Mouse (Mus musculus) megakaryocyte-erythroid progenitor cell, adult 5-6 weeks (primary cell): Measurements from ENCODE around the gene A630023A22Rik. TPM values are rescaled to one million over a fixed set of nuclear protein-coding genes. Genes with fewer than 3 reads are reported as not detected.

ENCODE experiments used
- total RNA-seq, 2 experiments: library from RNA; stranded (forward) in 1 of 2; stranded (reverse) in 1 of 2; fragments of 200-1000, 215-1000 nt in 1 of 2; fragments of >200 nt in 1 of 2; fragmentation: Nextera tagmentation in 1 of 2; gene quantifications; 2 replicates each; pipeline ENCODE4 v1.2.3; 2014 to 2017

The A630023A22Rik gene
- total RNA-seq, 2 experiments from 2014 or later = not detected

Other genes with a start within 250 kb of the A630023A22Rik start
- not detected in 2 replicates for gene Gdf10, start 179.2 kb downstream of the A630023A22Rik start, total RNA-seq (2014; fragmentation: Nextera tagmentation)
- gene Gdf10, start 179.2 kb downstream of the A630023A22Rik start, total RNA-seq (2017) = not detected in 2 replicates
- gene Gdf2, start 161.7 kb downstream of the A630023A22Rik start, total RNA-seq (2014; fragmentation: Nextera tagmentation) = not detected in 2 replicates
- gene Gdf2, start 161.7 kb downstream of the A630023A22Rik start, total RNA-seq (2017) = not detected in 2 replicates
- gene Rbp3, start 148.8 kb downstream of the A630023A22Rik start, total RNA-seq (2014; fragmentation: Nextera tagmentation) = not detected in 2 replicates
- gene Rbp3, start 148.8 kb downstream of the A630023A22Rik start, total RNA-seq (2017) = not detected in 2 replicates
- 0.10 TPM in 1 of 2 replicates, not detected in the other for gene Zfp488, start 124.0 kb downstream of the A630023A22Rik start, total RNA-seq (2014; fragmentation: Nextera tagmentation)
- gene Zfp488, start 124.0 kb downstream of the A630023A22Rik start, total RNA-seq (2017) = 0.19 TPM in 1 of 2 replicates, not detected in the other
- gene Gm30083, start 87.6 kb downstream of the A630023A22Rik start, total RNA-seq (2014; fragmentation: Nextera tagmentation) = not detected in 2 replicates
- not detected in 2 replicates for gene Gm30083, start 87.6 kb downstream of the A630023A22Rik start, total RNA-seq (2017)
- gene Gm5460, start 86.0 kb downstream of the A630023A22Rik start, total RNA-seq (2014; fragmentation: Nextera tagmentation) = not detected in 2 replicates
- gene Gm5460, start 86.0 kb downstream of the A630023A22Rik start, total RNA-seq (2017) = not detected in 2 replicates
- gene Antxrl, start 50.0 kb downstream of the A630023A22Rik start, total RNA-seq (2014; fragmentation: Nextera tagmentation) = not detected in 2 replicates
- gene Antxrl, start 50.0 kb downstream of the A630023A22Rik start, total RNA-seq (2017) = not detected in 2 replicates
- gene Anxa8, start 16.8 kb downstream of the A630023A22Rik start, total RNA-seq (2014; fragmentation: Nextera tagmentation) = not detected in 2 replicates
- not detected in 2 replicates for gene Anxa8, start 16.8 kb downstream of the A630023A22Rik start, total RNA-seq (2017)
- not detected in 2 replicates for gene Npy4r, start 49.7 kb upstream of the A630023A22Rik start, total RNA-seq (2014; fragmentation: Nextera tagmentation)
- gene Npy4r, start 49.7 kb upstream of the A630023A22Rik start, total RNA-seq (2017) = not detected in 2 replicates
- not detected in 2 replicates for gene Gprin2, start 98.9 kb upstream of the A630023A22Rik start, total RNA-seq (2014; fragmentation: Nextera tagmentation)
- not detected in 2 replicates for gene Gprin2, start 98.9 kb upstream of the A630023A22Rik start, total RNA-seq (2017)
- gene Syt15, start 116.8 kb upstream of the A630023A22Rik start, total RNA-seq (2014; fragmentation: Nextera tagmentation) = not detected in 2 replicates
- not detected in 2 replicates for gene Syt15, start 116.8 kb upstream of the A630023A22Rik start, total RNA-seq (2017)
- 8.0 and 9.1 TPM in 2 replicates for gene Shld2, start 207.7 kb upstream of the A630023A22Rik start, total RNA-seq (2014; fragmentation: Nextera tagmentation)
- gene Shld2, start 207.7 kb upstream of the A630023A22Rik start, total RNA-seq (2017) = 17.1 and 18.0 TPM in 2 replicates
- gene Glud1, start 208.0 kb upstream of the A630023A22Rik start, total RNA-seq (2014; fragmentation: Nextera tagmentation) = 38.5 and 40.5 TPM in 2 replicates
- 34.3 and 37.8 TPM in 2 replicates for gene Glud1, start 208.0 kb upstream of the A630023A22Rik start, total RNA-seq (2017)